Mouse (Mus musculus) spleen, postnatal 36 days (tissue): ENCODE results near the gene Gna11.
A peak's percentile ranks its signal among the peaks of the same experiment; 100 is the strongest.

Experiments
- DNase-seq, 2 experiments: peaks; one replicate each; pipeline ENCODE4 v3.0.0; 2022; ENCODE audit warnings: low spot score in 2 of 2, mixed read lengths in 1 of 2

Gna11 gene

GRCm38 (mm10) chr10:81565257-81566228 is 20.6 kb upstream of the Gna11 start:
- DNase-seq: no peak

DNA sequence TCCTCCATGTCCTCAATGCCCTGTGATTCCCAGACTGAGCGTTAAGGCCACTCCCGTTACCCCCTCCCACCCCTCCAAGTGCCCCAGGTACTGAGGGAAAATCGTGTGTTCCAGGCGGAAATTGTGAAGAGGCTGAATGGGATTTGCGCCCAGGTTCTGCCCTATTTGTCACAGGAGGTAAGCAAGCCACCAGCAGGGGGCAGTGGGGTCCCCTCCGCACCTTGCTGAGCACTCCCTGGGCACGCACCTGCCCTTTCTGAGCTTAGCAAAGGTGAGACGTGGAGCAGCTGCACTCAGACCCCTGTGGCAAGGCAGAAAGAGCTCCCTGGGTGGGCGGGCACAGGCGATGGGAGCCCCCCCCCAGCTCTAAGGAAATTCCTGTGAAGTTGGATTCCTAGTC is 19.7 kb upstream of the Gna11 start:
- DNase-seq: peak in 1 of 2 experiments; percentile 56

DNA sequence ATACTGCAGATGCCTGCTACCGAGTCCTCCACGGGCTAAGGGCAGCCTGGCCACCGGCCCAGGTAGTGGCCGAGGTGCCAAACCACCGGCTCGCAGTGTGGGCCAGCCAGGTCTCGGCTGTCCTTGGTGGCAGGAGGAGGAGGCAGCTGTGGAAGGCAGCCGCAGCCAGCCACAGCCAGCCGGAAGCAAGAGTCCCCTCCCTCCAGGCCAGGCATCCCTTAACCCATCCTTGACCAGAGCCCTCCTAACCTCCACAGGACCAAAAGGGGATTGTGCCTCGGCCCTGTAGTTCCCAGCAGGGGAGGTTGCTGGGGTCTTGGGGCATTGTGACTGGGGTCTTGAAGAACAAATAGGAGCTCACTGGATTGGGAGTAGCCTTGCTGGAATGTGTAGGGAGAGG is 19.2 kb upstream of the Gna11 start:
- DNase-seq: no peak

DNA sequence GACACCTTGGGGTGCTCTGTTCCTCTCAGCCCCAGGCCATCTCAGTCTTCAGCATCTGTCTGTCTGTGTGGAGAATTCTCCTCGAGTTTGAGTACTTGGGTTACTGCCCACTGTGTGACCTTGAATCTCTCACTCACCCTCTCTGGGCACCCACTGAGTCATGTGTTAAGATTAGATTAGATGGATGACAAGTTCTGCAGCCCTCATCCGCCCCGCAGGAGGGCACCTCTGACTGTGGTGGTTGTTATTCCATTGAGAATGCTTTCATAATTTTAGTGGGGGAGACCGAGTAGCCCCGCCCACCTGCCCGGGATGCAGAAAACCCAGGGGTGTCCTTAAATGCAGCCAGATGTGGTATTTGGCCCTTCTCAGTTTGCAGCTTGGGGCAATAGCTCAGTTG is 18.5 kb upstream of the Gna11 start:
- DNase-seq: no peak

DNA sequence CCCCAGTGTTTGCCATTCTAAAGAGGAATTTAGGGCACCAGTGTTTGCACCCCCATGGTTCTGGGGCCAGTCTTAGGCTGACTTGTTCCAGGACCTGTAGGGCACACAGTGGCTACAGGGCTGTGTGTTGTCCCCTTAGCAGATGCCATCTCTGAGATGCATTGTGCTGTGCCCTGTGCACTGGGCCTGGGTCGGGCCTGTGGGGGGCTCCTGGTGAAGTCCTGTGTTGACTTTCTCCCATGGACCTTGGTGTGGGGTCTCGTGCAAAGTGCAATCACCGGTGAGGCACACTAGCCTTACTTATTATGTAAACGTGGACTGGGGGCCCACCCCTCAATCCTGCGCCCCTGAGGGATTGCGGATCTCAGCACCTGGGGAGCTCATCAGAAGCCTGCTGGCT is 17.4 kb upstream of the Gna11 start:
- DNase-seq: no peak

- DNase-seq: peak; percentile 83
Measured at GRCm38 (mm10) chr10:81560719-81561459, 15.9 kb upstream of the Gna11 start.

- DNase-seq: peak; percentile 62 to 66
Measured at GRCm38 (mm10) chr10:81559627-81560539, 14.9 kb upstream of the Gna11 start.

- DNase-seq: peak; percentile 81
Measured at GRCm38 (mm10) chr10:81559163-81559626, 14.2 kb upstream of the Gna11 start, which contains the start of gene Aes. TSS of gene Aes (plus strand) at chr10:81559488.

GRCm38 (mm10) chr10:81557491-81557890 is 12.5 kb upstream of the Gna11 start:
- DNase-seq: no peak

DNA sequence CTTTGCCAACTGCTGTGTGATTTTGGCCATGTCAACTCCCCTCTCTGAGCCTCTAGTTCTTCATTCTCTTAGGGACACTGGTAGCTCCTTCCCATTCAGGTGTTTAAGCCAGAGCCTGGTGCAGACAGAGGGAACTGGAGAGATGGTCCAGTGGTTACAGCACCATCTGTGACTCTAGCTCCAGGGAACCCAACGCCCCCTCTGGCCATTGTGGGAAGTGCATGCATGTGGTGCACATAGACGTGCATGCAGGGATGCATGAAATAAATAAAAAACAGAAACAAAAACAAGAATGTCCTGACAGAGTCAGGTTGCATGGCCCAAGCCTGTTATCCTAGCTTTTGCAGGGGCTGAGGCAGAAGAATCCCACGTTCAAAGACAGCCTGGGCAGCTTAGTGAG is 11.3 kb upstream of the Gna11 start:
- no peak for DNase-seq

DNA sequence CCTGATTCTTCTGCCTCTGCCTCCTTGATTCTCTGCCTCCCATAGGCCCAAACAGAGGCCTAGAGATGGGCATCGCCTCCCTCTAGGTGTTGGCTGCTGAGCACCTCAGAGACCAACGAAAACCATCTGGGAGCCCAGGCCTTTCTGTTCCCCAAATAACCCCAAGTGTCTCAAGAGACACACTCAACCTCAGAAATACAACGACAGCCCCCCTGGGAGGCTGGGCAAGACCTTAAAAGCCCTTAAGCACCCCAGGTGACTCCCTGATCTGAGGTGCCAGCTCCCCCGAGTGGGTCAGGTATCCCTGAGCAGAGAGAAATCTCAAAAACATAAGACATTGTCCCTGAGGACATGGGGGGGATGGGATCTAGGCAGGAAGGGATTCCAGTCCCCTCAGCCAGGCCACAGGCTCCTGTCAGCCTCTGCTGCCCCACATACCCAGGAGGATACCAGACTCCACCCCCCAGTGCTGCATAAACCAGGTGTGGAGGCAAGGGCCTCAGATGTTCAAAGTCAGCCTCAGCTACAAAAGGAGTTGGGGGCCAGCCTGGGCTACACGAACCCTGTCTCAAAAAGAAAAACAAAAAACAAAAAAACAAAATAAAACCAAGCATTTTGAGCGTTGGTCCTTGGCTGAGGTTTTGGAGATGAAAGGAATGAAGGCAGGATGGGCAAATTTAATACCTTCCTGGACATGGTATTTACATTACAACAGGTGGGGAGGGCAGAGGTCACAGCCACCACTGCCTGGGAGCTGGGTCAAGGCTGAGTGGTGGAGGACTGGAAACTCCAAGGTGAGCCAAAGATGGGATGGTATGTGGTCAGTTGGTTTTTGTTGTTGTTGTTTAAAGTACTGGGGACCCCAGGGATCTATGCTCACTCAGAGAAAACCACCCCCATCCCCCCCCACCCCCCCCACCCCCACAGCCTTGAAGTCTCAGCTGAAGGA is 9.1 kb upstream of the Gna11 start:
- DNase-seq: peak; percentile 59 to 64

DNA sequence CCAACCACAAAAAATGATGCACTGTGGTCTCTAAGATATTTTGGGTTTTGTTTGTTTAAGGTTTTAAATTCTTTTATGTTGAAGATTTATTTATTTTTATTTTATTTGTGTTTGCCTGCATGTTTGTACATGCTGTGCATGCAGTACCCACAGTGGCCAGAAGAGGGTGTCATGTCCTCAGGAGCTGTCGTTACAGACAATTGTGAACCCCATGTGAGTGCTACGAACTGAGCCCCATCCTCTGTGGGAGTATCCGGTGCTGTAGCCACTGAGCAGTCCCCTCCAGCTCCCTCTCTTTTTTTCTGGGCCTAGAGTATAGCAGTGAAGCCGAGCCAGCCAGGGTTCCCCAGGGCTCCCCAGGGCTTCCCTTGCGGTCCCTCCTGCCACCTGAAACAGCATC is 8.2 kb upstream of the Gna11 start:
- DNase-seq: no peak

DNA sequence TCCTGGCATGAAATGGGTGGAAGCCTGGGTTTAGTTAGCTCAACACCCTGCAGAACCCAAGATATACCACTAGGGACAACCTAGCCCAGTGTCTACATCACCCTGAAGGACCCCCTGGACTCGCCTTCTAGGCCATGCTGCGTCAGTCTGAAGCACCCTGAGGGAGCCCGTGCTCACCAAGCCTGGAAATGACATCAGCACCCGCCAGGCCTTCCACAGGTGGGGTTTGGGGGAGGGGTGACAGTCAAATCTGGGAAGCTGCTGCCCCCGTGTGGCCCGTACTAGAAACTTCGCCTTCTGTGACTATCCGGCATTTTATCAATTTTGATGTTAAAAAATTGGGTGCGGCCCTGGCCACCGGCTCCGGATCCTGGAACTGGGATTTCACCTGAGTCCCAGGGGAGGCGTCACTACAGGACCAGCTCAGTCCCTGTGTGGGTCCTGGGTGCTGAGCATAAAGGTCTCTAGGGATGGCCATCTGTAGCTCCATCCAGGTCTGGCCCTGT is 6.7 kb upstream of the Gna11 start:
- DNase-seq: peak; percentile 83 to 88

DNA sequence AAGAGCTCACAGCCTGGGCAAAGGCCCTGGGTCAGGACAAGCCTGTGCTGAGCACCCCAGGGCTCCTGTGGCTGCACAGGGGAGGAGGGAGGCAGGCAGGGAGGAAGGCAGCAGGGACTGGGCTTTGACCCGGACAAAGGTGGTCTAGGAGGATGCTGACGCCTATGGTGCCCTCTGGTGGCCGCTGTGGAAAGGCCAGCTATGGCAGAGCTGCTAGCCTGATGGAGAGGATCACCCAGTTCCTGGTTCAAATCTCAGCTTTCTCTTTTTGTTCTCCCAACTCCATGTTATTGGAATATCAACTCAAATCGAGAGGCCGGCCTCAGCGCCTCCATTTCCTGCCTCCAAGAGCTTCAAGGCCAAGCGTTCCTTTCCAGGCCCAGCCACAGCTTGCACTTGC is 5.3 kb upstream of the Gna11 start:
- DNase-seq: peak; percentile 69 to 72

DNA sequence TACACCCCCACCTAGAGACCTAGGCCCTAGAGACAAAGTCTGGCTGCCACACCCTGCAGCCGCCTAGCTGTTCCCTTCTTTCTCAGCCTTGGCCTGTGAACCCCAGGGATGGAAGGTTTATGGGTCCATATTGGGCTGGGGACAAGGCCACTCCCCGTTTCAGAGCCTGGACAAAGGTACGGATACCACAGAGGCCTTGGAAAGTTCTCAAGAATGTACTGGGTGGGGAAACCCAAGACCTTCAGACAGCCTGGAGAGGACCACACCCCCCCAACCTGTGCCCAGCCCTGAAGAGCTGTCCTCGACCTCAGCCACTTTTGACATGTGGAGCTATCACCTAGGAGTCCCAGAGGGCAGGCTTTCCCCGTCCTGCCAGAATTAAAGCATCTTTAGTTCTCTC is 4.0 kb upstream of the Gna11 start:
- DNase-seq: no peak

- no peak for DNase-seq
Measured at GRCm38 (mm10) chr10:81546788-81547571, 2.0 kb upstream of the Gna11 start.

DNA sequence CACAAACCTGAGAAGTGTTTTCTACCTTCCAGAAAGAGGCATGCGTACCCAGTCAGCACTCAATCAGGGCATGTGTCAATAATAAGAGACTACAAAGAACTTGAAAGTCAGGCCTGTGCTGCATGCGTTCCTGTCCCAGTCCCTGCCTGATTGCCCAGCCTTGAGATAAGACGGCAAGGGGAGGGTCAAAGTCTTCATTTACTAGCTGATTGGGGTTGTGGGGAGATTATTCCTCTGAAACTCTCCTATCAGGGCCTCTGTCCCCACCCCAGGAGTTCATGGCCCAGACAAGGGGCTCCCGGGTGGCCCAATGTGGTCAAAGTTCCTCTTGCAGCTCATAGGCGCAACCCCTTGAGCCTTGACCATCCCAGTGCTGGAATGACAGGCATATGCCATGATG is 1.3 kb upstream of the Gna11 start:
- no peak for DNase-seq

GRCm38 (mm10) chr10:81544296-81545160 is 462 bp downstream of the Gna11 start:
- no peak for DNase-seq
